Mouse (Mus musculus): ENCODE data around the gene Stoml2.

The Stoml2 gene

GRCm38 (mm10) chr4:43031237-43031995 is at the start of gene Stoml2:
Stoml2 (minus strand) TSS chr4:43031710.
- peak; percentile 96 for DNase-seq

- DNase-seq = no peak
These were observed 46.7 kb upstream of the Stoml2 start for GRCm38 (mm10) chr4:43078071-43078718.

- no peak for DNase-seq
These were observed 43.4 kb upstream of the Stoml2 start for GRCm38 (mm10) chr4:43074923-43075322.

GRCm38 (mm10) chr4:43065471-43065870 is 34.0 kb upstream of the Stoml2 start:
- no peak for DNase-seq

- DNase-seq = peak; percentile 23
These were observed 28.8 kb upstream of the Stoml2 start for GRCm38 (mm10) chr4:43060286-43060685.

GRCm38 (mm10) chr4:43059697-43060096 is 28.2 kb upstream of the Stoml2 start:
- no peak for DNase-seq

- peak; percentile 92 for DNase-seq
These were observed 27.5 kb upstream of the Stoml2 start, which contains the start of gene Unc13b for GRCm38 (mm10) chr4:43058753-43059654. Unc13b (plus strand) TSS chr4:43058953.

- DNase-seq = no peak
These were observed 26.9 kb upstream of the Stoml2 start for GRCm38 (mm10) chr4:43058392-43058752.

GRCm38 (mm10) chr4:43057654-43058053 is 26.1 kb upstream of the Stoml2 start:
- no peak for DNase-seq

GRCm38 (mm10) chr4:43052627-43053026 is 21.1 kb upstream of the Stoml2 start:
- DNase-seq = peak; percentile 80

- peak; percentile 92 for DNase-seq
These were observed 15.7 kb upstream of the Stoml2 start for GRCm38 (mm10) chr4:43047231-43047630.

GRCm38 (mm10) chr4:43046607-43047006 is 15.1 kb upstream of the Stoml2 start:
- DNase-seq = no peak

- DNase-seq = peak; percentile 100
These were observed 14.3 kb upstream of the Stoml2 start, which contains the start of gene Fam214b for GRCm38 (mm10) chr4:43045659-43046302. Fam214b (minus strand) TSS chr4:43046220.

- no peak for DNase-seq
These were observed 13.8 kb upstream of the Stoml2 start for GRCm38 (mm10) chr4:43045285-43045658.

GRCm38 (mm10) chr4:43044673-43045072 is 13.2 kb upstream of the Stoml2 start:
- peak; percentile 60 for DNase-seq

GRCm38 (mm10) chr4:43043644-43044357 is 12.3 kb upstream of the Stoml2 start:
- peak; percentile 66 for DNase-seq

GRCm38 (mm10) chr4:43040881-43041547 is 9.5 kb upstream of the Stoml2 start:
- DNase-seq = no peak

GRCm38 (mm10) chr4:43040114-43040572 is 8.6 kb upstream of the Stoml2 start:
- peak; percentile 98 for DNase-seq

GRCm38 (mm10) chr4:43039609-43040008 is 8.1 kb upstream of the Stoml2 start:
- DNase-seq = no peak

- no peak for DNase-seq
These were observed 7.3 kb upstream of the Stoml2 start for GRCm38 (mm10) chr4:43038567-43039495.
